Mouse (Mus musculus) heart, postnatal 36 days (tissue): Measurements from ENCODE around the gene Ankrd6. TPM values are rescaled to one million over a fixed set of nuclear protein-coding genes. Genes with fewer than 3 reads are reported as not detected.

Source experiments
- DNase-seq, 2 experiments: peaks; one replicate each; pipeline ENCODE4 v3.0.0; 2021 to 2022
- intact Hi-C: fragments of 180-260 bp; cut with DNase I; formaldehyde crosslinking; loops from one replicate; pipeline ENCODE4 v1.15.1; 2025
- total RNA-seq, 2 experiments: library from RNA; stranded (reverse); gene quantifications; 2 replicates each; pipeline ENCODE4 v1.2.3; 2021

Ankrd6 gene
- total RNA-seq, 2 experiments from 2014 or later = 3.6 to 7.4 TPM

DNA sequence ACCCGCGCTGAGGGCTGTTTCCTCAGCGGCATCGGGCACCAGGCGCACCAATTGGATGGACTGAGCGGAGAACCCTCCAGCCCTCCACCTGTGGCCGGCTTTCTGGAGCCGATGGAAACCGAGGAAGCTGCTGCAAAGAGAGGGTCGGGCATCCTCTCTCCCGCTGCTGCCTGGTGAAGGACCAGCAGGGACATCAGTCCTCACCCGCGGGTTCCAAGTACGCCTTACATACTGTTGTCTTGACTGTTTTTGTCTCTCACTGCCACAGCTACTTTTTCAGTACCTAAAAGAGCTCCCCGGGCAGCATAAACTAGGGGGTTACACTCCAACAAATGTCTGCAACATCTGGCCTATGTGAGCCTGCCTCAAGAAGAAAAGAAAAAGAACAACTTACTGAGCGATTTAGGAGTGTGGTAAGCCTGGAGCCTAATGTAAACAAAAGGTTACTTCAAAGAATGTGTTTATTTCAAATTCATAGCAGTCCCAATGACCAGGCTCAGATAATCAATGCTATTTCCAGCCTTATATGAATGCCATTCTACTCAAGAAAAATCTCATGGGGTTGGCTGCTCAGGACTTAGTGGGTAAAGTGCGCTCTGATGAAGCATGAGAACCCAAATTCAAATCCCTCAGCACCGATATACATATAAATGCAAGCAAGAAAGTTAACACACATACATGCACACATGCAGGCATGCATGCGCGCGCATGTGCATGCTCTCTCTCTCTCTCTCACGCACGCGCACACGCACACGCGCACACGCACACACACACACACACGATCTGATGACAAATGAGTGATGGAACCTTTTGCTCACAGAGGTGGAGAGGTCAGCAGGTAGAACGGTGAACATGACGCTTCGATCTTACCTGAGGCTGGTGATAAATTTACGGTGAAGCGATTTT, 647 bp upstream of the Ankrd6 start:
- intact Hi-C loops = loop anchor here (2.0 to 5.0 kb wide), 5 partner anchors 68 to 364 kb away; partner anchors contain the start of genes Lyrm2 and Mdn1
- no peak for DNase-seq

DNA sequence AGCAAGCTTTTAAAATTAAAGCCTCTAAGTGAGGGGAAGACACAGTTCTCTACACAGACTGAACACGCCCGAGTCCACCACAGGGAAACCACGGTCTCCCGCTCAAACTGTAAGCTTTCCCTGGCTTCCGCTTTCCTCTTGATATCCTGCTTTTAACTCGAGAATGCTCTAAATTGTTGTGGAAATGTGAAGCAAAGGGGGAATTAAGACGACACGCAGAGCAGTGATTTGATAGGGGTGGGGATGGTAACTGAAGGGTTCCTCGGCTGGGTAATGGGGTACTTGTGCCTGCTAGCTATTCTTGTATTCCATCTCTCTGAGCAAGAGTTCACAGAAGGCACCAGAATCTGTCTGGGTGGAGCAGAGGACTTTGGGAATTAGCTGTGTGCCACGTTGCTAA, 1.9 kb downstream of the Ankrd6 start:
- DNase-seq = no peak
- intact Hi-C loops = loop anchor here (2.0 kb wide), 1 partner anchor 58 kb away; no protein-coding TSS in a partner anchor

- intact Hi-C loops = loop anchor here (2.0 kb wide), 1 partner anchor 57 kb away; no protein-coding TSS in a partner anchor
- DNase-seq = peak in 1 of 2 experiments; percentile 25
These were observed 3.0 kb downstream of the Ankrd6 start for GRCm38 (mm10) chr4:32947631-32948030.

GRCm38 (mm10) chr4:32940984-32941383, 9.7 kb downstream of the Ankrd6 start:
- intact Hi-C loops = no loop called here
- DNase-seq = no peak

- intact Hi-C loops = no loop called here
- DNase-seq = no peak
These were observed 10.7 kb downstream of the Ankrd6 start for GRCm38 (mm10) chr4:32939964-32940363.

DNA sequence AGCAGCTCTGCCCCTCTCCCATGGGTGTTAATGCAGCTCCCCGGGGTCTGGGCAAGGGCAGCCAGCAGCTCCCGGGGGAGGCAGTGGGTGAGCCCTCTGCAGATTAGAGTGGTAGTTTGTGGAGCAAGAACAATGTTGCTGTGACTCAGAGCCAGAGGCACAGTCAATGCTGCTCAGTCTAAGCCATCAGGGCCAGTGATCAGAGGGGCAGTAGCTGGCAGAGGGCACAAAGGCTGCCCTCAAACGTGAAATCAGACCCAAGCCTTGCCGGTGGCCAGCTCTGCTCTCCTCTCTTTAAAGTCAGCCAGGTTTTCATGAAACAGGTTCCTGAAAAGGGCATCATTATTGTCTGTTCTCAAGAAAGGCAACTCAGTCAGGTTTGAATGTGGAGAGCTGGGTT, 11.1 kb downstream of the Ankrd6 start:
- intact Hi-C loops = no loop called here
- no peak for DNase-seq

DNA sequence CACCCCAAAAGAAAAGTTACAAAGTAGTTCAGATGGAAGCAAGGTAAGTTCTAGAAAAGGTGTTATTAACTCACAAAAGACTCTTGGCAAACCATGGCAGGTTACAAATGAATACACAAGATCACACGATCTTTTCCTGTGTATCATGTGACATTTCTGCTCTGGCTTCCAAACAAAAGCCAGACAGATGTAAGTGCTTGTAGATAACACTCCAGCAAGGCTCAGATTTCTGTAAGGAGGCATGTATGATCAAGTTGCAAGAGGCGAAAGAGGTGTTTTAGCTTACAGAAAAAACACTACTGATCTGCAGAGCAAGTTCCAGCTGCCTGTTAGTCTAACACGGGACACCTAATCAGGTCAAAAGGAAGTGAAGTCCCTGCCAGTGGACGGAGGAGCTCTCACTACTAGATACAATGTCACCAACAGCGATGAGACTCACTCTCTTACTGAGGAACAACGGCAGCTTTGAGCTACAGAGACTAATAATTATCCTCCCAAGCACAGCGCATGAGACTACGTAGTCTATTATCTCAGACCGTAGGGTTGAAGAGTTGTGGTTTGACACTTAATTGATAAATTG, 13.8 kb downstream of the Ankrd6 start:
- DNase-seq = no peak
- intact Hi-C loops = no loop called here

GRCm38 (mm10) chr4:32932056-32932455, 18.6 kb downstream of the Ankrd6 start:
- intact Hi-C loops = no loop called here
- no peak for DNase-seq

DNA sequence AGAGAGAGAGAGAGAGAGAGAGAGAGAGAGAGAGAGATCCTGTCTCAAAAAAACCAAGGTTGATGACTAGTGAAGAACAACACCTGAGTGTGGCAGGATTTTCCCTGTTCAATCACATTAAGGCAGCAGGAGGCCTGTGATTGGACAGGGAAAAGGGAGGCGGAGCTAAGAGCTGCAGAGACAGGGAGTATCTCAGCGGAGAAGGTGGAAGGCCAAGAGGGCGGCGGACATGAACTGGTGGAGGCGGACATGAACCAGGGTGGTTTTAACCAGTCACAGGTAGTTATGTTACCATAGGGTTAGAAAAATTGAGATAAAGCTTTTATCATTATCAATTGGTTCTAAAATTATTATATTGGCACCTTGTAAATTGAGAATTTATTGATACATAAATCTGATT, 20.9 kb downstream of the Ankrd6 start:
- intact Hi-C loops = no loop called here
- no peak for DNase-seq

GRCm38 (mm10) chr4:32928692-32929448, 21.8 kb downstream of the Ankrd6 start:
- DNase-seq = no peak

DNA sequence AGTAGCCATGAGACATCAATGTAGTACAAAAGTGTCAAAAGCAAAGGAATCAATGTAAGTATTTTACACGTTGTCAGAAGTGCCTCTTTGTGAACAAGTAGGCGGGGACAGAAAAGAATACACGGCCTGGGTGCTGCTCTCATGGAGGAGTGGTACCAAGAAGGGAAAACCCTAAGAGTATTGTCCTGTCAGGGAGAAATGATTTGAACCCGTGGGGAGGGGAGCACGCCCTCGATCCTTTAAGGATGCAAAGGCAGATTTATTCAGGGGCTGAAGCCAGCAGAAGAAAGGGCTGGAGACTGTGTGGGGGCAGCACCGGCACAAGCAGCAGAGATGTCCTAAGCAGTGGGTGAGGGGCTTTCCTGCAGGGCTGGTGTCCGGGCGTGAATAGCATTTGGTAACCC, 26.7 kb downstream of the Ankrd6 start:
- intact Hi-C loops = no loop called here
- no peak for DNase-seq

More at GRCm38 (mm10) chr4:32928692-32929448, 21.8 kb downstream of the Ankrd6 start:
- intact Hi-C loops = no loop called here

- DNase-seq = peak in 1 of 2 experiments; percentile 18
These were observed 27.2 kb downstream of the Ankrd6 start for GRCm38 (mm10) chr4:32923436-32923835.

GRCm38 (mm10) chr4:32922871-32923270, 27.8 kb downstream of the Ankrd6 start:
- DNase-seq = no peak
- intact Hi-C loops = no loop called here

More at GRCm38 (mm10) chr4:32923436-32923835, 27.2 kb downstream of the Ankrd6 start:
- intact Hi-C loops = no loop called here

- DNase-seq = no peak
- intact Hi-C loops = no loop called here
These were observed 29.8 kb downstream of the Ankrd6 start for GRCm38 (mm10) chr4:32920863-32921262.

DNA sequence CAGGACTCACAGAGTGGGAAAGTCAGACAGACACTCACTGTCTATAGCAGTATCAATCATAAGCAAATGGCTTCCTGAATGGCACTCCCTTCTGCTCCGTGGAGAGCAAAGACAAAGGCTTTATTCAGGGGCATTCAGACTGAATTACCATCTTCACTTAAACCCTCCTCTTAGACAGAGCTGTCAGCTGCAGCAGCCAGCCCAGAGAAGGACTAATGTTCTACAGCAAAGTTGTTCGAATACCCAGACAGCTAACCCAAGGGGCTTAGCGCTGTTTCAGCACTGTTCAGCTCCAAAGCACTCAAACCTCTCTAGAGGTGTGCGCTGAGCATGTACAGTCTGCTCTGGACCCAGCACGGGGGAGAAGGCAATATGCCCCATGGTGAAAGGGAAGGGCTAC, 32.1 kb downstream of the Ankrd6 start:
- DNase-seq = no peak
- intact Hi-C loops = no loop called here

DNA sequence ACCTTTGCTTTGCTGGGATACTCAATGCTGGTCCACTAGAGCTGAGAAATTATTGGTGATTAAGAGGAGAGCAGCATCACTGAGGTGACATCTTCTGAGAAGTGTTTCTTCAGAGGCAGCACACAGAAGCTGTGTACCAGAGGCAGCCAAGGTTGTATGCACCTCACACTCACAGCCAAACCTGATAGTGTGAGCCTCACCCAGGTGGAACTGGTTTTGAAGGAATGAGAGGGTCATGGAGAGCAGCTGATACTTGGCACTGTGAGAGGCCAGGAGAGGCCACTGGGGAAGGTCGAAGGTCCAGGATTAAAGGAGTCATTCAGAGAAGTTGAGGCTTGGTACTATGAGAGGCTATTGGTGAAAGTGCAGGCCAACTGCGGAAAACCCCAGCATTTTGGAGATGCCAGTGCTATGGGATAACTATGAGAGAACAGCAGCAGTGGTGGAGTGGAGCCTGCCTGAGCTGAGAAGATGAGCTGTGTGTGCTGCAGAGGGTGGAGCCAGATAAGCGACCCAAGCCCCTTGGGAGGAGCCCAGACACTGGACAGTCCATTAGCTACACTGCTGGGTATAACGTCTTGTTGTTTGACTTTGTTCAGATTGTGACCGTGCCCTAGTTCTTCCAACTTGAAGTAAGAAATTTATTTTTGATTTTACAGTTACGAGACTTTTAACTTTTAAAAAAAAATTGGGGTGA, 33.8 kb downstream of the Ankrd6 start:
- intact Hi-C loops = no loop called here
- DNase-seq = no peak

DNA sequence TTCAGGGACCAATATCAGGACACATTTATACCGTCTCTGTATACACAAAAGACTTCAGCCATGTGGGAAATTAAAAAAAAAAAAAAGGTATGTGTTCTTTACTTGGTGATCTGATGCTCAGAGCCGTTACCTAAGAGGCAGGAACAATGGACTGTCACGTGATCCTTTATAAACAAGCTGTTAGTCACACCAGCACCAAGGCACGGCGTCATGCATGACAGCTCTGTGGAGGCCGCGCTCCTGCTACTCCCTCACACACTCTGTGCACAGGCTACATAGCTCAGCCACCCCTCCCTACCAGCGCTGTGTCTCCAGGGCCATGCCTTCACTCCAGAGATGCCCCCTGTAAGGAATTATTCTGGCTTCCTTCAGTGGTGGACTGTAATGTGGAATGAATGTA, 34.7 kb downstream of the Ankrd6 start:
- intact Hi-C loops = no loop called here
- DNase-seq = no peak

DNA sequence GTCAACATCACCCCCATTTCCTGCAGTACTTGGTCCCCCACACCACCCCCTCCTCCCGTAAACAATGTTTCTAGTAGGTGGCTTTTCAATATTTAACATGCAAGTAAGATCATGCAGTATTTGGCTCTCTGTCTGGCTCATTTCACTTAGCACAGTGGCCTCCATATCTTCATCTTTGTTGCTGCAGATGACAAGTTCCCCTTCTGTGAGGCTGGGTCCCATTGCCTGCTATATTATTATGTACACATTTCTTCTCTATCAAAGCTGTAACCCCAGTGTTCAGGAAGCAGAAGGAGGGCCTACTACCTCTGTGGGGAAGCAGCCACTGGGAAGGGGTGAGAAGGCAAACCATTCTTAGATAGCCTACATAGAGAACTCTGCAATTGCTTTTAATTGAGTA, 40.6 kb downstream of the Ankrd6 start:
- intact Hi-C loops = no loop called here
- DNase-seq = no peak

DNA sequence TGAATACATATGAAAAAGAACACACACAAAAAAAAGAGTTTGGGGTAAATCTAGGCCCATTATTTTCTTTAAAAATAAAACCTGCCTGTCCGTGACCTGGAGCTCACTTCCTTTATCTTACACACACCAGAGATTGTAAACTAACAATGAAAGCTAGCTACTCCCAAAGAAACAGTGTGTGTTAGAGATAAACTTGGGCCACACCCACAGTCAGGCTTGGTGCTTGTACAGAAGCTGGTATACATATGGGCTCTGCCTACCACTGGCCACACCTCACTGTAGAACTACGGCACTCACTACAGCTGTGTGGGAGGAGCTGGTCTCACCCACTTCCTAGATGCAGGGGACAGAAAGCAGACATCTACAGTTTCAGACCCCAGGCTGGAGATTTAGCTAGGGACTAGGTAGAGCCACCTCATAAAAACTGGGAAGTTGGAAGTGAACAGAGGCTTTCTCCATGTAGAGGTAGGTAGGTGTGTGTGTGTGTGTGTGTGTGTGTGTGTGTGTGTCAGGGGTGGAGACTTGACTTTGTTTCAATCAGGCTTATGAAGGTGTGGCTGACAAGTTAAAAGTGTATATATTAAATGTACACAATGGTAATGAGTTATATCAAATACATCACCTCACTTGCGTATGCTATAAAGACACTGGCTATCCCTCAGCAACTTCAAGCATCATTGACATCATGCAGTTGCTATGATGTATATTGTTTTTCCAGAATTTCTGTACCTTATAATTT, 41.2 kb downstream of the Ankrd6 start:
- DNase-seq = no peak
- intact Hi-C loops = no loop called here

GRCm38 (mm10) chr4:32907631-32908030, 43.0 kb downstream of the Ankrd6 start:
- intact Hi-C loops = no loop called here
- DNase-seq = no peak
